Mouse (Mus musculus) bone marrow, adult 2 months (tissue): ENCODE measurements around the gene Galnt3. TPM values are rescaled to one million over a fixed set of nuclear protein-coding genes. Genes with fewer than 3 reads are reported as not detected.

Experiments
- H3K27ac ChIP-seq: fragments of 200-500 bp; 2 replicates; pipeline ENCODE4 v1.5.1; 2012; ENCODE audit warnings: low read depth, mild to moderate bottlenecking, control low read depth, inconsistent platforms, low read length; ENCODE audit not compliant: control insufficient read depth, poor library complexity, insufficient read depth
- H3K4me1 ChIP-seq: fragments of 200-500 bp; 2 replicates; pipeline ENCODE4 v1.6.1; 2011; ENCODE audit warnings: low read length; ENCODE audit not compliant: control insufficient read depth, insufficient read depth
- H3K4me3 ChIP-seq: fragments of 200-500 bp; replicated peaks from 2 replicates; pipeline ENCODE3; 2011; ENCODE audit warnings: mild to moderate bottlenecking, low read depth, low read length, control low read depth; ENCODE audit not compliant: control insufficient read depth
- CTCF ChIP-seq: fragments of 200-500 bp; IDR thresholded peaks from 2 replicates; pipeline ENCODE4 v1.5.1; 2011; ENCODE audit warnings: low read length, control low read depth; ENCODE audit not compliant: control insufficient read depth, insufficient read depth
- POLR2A ChIP-seq: fragments of 200-500 bp; IDR thresholded peaks from 2 replicates; pipeline ENCODE4 v1.6.1; 2011; ENCODE audit warnings: low read depth, mild to moderate bottlenecking, control low read depth, low read length, borderline replicate concordance; ENCODE audit not compliant: control insufficient read depth
- WGBS: fragments of 180-500 bp; shearing (Covaris S2); methylation state at CpG from one replicate; pipeline ENCODE4 v1.1.7; 2018; 5-methylcytosine and 5-hydroxymethylcytosine counted together
- polyA plus RNA-seq: library from polyadenylated mRNA; stranded (reverse); fragments of >200 nt; gene quantifications from 2 replicates; pipeline ENCODE4 v1.2.4, GENCODE M21; 2011; ENCODE audit warnings: low replicate concordance; ENCODE audit not compliant: missing spikeins, insufficient read depth, insufficient read length

Gene Galnt3
- polyA plus RNA-seq, 1 experiment, result 8.1 TPM

DNA sequence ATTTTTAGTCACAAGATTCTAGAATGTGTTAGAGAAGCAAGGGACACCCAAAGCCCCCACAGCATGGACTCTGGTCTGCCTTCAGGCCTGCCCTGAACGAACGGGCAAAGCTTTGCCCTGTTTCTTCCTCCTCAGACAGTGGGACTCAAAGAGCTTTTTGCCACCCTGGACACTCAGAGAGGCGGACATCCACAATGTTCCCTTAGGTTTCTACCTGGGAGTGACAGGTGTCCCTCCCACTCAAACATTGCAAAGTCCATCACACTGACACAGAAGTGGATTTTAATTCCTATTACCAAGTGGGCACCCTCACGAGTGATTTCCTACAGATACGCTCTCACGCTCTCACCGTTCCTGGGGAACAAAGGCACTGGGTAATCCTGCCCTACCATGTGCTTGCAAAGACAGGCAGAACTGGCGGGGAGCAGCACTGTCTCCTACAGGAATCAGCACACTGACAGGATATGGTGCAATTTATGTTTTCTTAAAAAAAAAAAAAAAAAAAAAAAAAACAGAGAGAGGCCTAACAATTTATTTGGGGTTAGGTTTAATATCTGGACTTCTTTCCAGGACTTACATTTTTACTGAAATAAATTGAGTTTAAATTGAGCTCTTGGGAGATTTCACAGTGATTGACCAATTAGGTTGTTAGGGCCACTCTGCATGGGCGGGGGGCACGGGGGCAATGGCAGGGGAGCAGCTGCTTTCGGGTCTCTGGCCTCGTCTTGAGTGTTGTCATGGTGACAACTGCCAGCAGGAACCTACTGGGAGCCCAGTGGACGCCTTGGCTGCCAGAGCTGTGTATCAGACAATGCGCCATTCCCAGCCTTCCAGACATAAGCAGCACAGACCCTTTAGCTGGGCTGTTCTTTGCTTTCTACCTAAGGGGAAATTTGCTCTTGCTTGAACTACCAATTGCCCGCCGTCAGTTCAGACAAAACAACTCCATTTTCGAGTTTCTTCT, 81.1 kb downstream of the Galnt3 start:
- H3K27ac ChIP-seq, result no peak overlapping the region
- no peak overlapping the region for H3K4me3 ChIP-seq
- 79% methylated on average over 17 of the region's 17 CpGs for WGBS
- TF ChIP-seq POLR2A (no peak), CTCF (no peak)
- H3K4me1 ChIP-seq, result no peaks in the 10 kb centered on the region

DNA sequence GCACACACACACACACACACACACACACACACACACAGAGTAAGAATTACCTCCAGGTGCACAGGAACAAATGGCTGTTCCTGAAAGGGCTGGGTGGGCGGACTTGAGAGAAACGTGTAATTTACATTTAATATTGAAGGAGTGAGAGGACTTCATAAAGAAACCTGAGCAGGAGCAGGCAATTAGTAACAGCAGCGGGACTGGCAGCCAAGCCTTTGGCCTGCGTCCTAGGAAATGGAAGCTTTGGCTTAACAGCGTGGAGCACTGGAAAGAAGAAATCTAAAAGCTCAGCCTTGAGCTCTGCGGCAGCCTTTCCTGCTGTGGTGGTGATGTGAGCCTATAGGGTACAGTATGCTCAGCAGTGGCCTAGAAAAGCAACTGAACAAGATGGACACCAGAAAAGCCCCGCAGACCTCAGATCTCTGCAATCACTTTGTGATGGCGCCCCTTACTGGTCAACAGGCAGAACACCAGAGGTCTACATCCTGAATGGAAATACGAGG, 82.8 kb downstream of the Galnt3 start:
- TF ChIP-seq POLR2A (no peak), CTCF (no peak)
- Histone ChIP-seq H3K4me3 (no peak overlapping the region), H3K4me1 (no peaks in the 10 kb centered on the region), H3K27ac (no peak overlapping the region)
- 68% methylated on average over 9 of the region's 9 CpGs for WGBS

DNA sequence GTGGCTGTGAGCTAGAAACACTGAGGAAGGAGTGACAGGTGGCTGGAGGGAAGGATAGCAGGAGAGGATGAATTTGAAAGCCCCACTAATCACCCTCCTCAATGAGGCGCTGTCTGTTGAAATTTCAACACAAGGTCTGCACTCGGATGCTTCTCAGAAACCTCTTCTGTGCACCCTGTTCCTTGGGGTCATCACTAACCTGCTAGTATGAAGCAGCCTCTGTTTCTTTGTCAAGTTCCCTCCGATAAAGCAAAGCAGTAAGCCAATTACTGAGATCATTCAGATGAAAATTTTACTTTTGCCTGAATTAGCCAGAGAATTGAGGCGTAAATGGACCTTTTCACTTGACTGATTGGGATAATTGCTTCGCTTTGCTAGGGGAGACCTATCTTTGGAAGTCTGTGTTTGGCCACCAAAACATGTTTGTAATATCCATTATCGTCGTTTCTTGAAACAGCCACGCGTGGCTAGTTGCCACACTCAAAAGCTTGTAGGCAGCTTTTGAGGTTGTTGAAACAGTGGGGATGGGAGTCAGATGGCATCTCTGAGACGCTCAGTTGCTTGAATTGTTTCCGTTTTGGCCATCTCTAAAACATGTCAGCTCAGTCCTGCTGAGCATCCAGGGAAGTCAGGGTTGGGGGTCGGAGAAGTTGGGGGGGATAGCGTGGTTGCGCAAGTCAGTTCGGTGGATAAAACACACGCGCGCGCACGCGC, 83.4 kb downstream of the Galnt3 start:
- H3K4me1 ChIP-seq, result no peaks in the 10 kb centered on the region
- H3K4me3 ChIP-seq, result no peak overlapping the region
- WGBS, result 88% methylated on average over 21 of the region's 21 CpGs
- TF ChIP-seq CTCF, result no peak
- H3K27ac ChIP-seq, result no peak overlapping the region

DNA sequence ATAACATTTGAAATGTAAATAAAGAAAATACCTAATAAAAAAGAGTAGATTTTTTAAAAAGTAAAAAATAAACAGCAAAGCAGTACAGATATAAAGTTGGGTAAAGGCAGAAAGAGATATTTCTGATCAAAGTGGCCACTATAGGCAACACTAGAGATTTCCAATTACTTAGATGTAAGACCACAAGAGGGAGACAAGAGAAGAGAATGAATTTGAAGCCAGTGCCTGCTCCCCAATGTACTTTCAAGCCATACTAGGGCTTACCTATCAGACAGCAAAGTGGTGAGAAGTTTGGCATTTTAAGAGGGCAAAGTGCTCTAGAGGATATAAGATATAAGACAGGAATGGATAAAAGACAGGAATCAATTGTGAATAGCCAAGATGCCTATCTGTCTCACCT, 84.2 kb downstream of the Galnt3 start:
- TF ChIP-seq POLR2A (no peak), CTCF (no peak)
- H3K27ac ChIP-seq, result no peak overlapping the region
- no peaks in the 10 kb centered on the region for H3K4me1 ChIP-seq
- H3K4me3 ChIP-seq, result no peak overlapping the region

- Histone ChIP-seq H3K27ac (no peak overlapping the region), H3K4me1 (no peaks in the 10 kb centered on the region), H3K4me3 (no peak overlapping the region)
- TF ChIP-seq CTCF (no peak), POLR2A (no peak)
- WGBS, result 80% methylated on average over 9 of the region's 9 CpGs
Measured at GRCm38 (mm10) chr2:66034907-66035679, 89.7 kb downstream of the Galnt3 start.

Other genes starting within 250 kb of the Galnt3 start
- 0.63 and 1.7 TPM in 2 replicates for gene Ttc21b, start 131.6 kb upstream of the Galnt3 start, polyA plus RNA-seq